Mouse (Mus musculus) heart, embryonic 12.5 days (tissue): ENCODE results near the gene Nnat. TPM values are rescaled to one million over a fixed set of nuclear protein-coding genes. Genes with fewer than 3 reads are reported as not detected.

Experiments used
- ATAC-seq: fragments of 200-750 bp; cut with Nextera tagmentation; 2 replicates; pipeline ENCODE4 v1.8.0; 2017; ENCODE audit warnings: moderate TSS enrichment, moderate library complexity; ENCODE audit not compliant: insufficient number of reproducible peaks, low FRiP score
- H3K27ac ChIP-seq: fragments of 300-500 bp; sonication (generic); 2 replicates; pipeline ENCODE4 v1.5.1; 2016; ENCODE audit warnings: mild to moderate bottlenecking, moderate library complexity; ENCODE audit not compliant: poor library complexity, severe bottlenecking
- H3K27me3 ChIP-seq: fragments of 300-500 bp; sonication (generic); replicated peaks from 2 replicates; pipeline ENCODE4 v1.6.1; 2016; ENCODE audit warnings: mild to moderate bottlenecking, moderate library complexity
- H3K36me3 ChIP-seq: fragments of 300-500 bp; sonication (generic); 2 replicates; pipeline ENCODE4 v1.6.1; 2016; ENCODE audit warnings: mild to moderate bottlenecking, moderate library complexity
- H3K4me1 ChIP-seq: fragments of 300-500 bp; sonication (generic); replicated peaks from 2 replicates; pipeline ENCODE4 v1.6.1; 2016; ENCODE audit warnings: mild to moderate bottlenecking
- H3K4me2 ChIP-seq: fragments of 300-500 bp; sonication (generic); 2 replicates; pipeline ENCODE4 v1.6.1; 2016; ENCODE audit warnings: mild to moderate bottlenecking, moderate library complexity
- H3K4me3 ChIP-seq: fragments of 300-500 bp; sonication (generic); 2 replicates; pipeline ENCODE4 v1.5.1; 2016; ENCODE audit warnings: mild to moderate bottlenecking
- H3K9ac ChIP-seq: fragments of 300-500 bp; sonication (generic); 2 replicates; pipeline ENCODE4 v1.6.1; 2016; ENCODE audit warnings: mild to moderate bottlenecking, moderate library complexity
- H3K9me3 ChIP-seq: fragments of 300-500 bp; sonication (generic); replicated peaks from 2 replicates; pipeline ENCODE4 v1.6.1; 2016; ENCODE audit warnings: mild to moderate bottlenecking, moderate library complexity
- WGBS: fragments of 180-500 bp; shearing (Covaris S2); methylation state at CpG from one replicate; pipeline ENCODE4 v1.1.7; 2016; 5-methylcytosine and 5-hydroxymethylcytosine counted together
- microRNA-seq: library from miRNA; unstranded; fragments of <30 nt; microRNA quantifications from one replicate; pipeline ENCODE4, GENCODE M21; 2017
- polyA plus RNA-seq: library from polyadenylated mRNA; unstranded; fragments of >200 nt; fragmentation: Nextera tagmentation; extraction: Ambion mirVana; gene quantifications from 2 replicates; pipeline ENCODE4 v1.2.1, GENCODE M21; 2016

The Nnat gene
- polyA plus RNA-seq, 1 experiment from 2014 or later, result 169 TPM

- Histone ChIP-seq H3K36me3 (no peaks in the 10 kb centered on the region), H3K9me3 (no peaks in the 10 kb centered on the region), H3K4me2 (no peak overlapping the region), H3K27me3 (peaks cover 53% of the 10 kb centered on the region), H3K4me3 (no peak overlapping the region), H3K27ac (no peak overlapping the region), H3K9ac (no peak overlapping the region), H3K4me1 (no peaks in the 10 kb centered on the region)
- 55% methylated on average over 9 of the region's 9 CpGs for WGBS
- no peak for ATAC-seq
Measured at GRCm38 (mm10) chr2:157607542-157608236, 47.8 kb downstream of the Nnat start.

- Histone ChIP-seq H3K27me3 (peaks cover 46% of the 10 kb centered on the region), H3K9me3 (no peaks in the 10 kb centered on the region), H3K4me3 (no peak overlapping the region), H3K4me2 (no peak overlapping the region), H3K9ac (no peak overlapping the region), H3K4me1 (peaks cover 5% of the 10 kb centered on the region; the same call in 1 of the 2 replicates), H3K27ac (no peak overlapping the region), H3K36me3 (no peaks in the 10 kb centered on the region)
- 73% methylated on average over 3 of the region's 3 CpGs for WGBS
- no peak for ATAC-seq
Measured at GRCm38 (mm10) chr2:157611735-157612134, 51.9 kb downstream of the Nnat start.

Small RNA genes within 50 kb of the gene (microRNA-seq; reads per million reads assigned to microRNA genes)
- gene Gm23134, result 1.2 reads per million

Other genes starting within 250 kb of the Nnat start
- not detected in 2 replicates for gene Ghrh, start 212.6 kb upstream of the Nnat start, polyA plus RNA-seq
- gene Manbal, start 192.5 kb upstream of the Nnat start, polyA plus RNA-seq, result 53.5 and 56.4 TPM in 2 replicates
- gene Src, start 141.6 kb upstream of the Nnat start, polyA plus RNA-seq, result 10.9 and 13.4 TPM in 2 replicates
- gene Blcap, start 11.2 kb downstream of the Nnat start, polyA plus RNA-seq, result 35.9 and 37.0 TPM in 2 replicates
- 33.0 and 34.4 TPM in 2 replicates for gene Ctnnbl1, start 177.3 kb downstream of the Nnat start, polyA plus RNA-seq